Mouse (Mus musculus) inflammation-experienced regulatory T-cells, adult 6 months (primary cell): Measurements from ENCODE around the gene Nol4l. TPM values are rescaled to one million over a fixed set of nuclear protein-coding genes. Genes with fewer than 3 reads are reported as not detected.

Source experiments
- ATAC-seq: one replicate; pipeline ENCODE4 v1.8.0; 2017
- polyA plus RNA-seq, 3 experiments: library from polyadenylated mRNA; unstranded; fragments of 100-300 nt; shearing (Covaris generic); gene quantifications; one replicate each; pipeline ENCODE4 v1.2.1; 2017

The Nol4l gene
- polyA plus RNA-seq, 3 experiments from 2014 or later, result 2.4 to 3.9 (median 2.4) TPM

DNA sequence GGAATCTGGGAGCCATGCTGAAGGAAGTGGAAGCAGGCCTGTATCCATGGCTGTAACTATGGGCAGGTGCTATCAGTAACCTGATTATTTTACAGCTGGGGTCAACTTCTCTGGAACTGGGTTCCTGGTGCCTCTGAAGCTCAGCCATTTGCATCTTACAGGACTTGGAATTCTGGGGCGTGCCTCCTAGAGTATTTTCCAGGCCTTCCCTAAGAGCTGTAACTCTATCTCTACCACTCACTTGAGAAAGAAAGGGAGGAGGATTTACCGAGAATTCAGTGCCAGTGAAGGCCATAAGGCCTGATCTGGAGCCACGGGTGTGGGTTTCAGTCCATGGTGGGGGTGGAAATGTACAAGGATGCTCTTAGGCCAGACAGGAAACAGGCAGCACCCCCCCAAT, 88.5 kb downstream of the Nol4l start:
- no peak for ATAC-seq

DNA sequence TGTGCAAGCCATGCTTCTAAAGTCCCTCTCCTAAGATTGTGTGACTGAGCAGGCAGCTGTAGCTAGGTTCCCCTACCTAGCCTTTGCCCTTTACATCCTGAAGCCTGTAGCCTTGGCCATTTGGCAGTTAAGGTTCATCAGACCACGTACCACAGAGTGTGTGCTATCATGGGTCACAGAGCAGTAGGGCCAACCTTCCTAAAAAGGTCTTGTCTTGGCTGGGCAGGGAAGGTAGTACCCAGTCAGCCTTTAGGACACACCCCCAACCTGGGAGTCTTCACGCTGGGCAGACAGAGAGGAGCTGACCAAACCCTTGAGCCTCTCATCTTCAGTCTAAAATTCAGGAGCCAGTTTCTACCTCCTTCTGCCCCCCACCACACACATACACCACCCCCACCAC, 89.0 kb downstream of the Nol4l start:
- ATAC-seq, result no peak

DNA sequence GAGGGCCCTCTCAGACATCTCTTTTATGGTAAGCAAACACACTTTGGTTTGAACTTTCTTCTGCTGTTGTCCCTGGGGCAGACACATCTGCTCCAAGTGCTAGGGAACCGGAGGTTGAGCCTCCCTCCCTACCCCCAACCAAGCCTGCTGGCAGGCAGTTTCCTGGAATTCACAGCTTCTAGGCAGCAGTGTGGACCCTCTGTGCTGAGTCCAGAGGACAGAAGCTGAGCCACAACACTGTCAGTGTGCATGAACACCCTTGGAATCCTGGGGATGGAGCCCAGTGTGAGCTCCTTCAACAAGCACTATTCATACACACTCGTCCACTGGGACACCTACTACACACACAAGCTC, 92.5 kb downstream of the Nol4l start:
- ATAC-seq, result no peak

DNA sequence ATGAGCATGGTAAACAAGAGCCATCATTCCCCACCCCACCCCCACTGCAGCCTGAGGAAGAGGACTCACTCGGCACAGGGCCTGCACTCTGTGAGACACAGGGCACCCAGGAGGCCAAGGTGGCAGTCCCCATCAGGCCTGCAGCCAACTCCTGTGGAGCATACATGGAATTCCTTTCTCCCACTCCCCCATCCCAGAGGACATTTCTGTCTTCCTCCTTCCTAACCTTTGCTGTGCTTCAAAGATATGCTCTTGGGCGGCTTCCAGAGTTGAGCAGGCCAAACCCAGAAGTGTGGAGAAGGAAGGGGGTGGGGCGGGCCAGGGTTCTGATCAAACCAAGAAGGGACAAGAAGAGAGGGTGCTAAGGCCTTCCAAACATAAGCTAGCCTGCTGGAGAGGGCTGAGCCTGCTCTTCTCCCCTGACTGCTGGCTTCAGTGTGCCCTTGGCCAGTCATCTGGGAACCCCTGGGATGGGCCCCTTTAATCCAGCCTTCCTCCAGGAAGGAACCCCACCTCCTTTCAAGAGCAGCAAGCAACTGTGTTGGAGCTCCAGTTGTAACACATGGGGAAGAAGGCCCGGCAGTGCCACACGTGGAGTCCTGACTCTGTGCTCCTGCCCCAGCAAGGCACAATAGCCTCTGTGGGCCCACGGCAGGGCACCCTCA, 93.0 kb downstream of the Nol4l start:
- ATAC-seq, result no peak

DNA sequence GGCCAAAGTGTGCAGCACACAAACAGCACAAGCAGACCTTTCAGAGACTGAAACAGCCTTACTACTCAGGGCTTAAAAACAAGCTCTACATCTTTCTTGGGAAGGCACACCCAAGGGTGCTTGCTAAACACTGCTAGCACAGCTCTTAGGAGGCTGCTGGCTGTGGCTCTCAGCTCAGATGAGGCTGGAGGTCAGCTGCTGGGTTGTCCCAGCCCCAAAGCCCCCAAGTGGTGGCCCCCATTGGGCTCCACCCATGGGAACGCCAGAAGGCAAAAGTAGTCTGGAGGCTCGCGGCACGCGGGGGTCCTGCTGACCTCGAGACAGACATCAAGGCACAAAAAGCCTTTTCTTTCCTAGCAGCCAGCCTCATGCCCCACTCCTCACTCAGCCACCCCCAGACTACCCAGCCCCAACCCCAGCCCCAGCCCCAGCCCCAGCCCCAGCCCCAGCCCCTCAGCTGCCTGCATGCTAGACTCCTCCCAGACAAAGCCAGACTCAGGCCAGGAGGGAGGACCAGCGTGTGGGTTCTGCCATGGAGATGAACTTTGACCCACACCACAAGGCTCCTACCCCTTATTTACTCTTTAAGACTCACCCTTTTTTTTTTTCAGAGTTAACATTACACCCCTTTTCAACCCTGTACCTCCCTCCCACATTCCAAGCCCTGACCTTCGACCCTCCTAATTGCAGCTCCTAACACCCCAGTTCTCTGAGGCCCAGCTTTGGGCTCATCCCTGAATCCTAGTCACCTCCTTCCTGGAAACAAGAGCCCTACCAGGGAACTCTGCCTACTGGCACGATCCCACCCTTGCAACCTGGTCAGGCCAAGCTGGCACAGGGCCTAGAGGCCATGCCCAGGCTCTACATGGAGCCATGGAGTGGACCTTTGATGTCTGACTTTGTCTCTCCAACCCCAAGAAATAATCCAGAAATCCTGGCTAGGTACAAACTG, 94.6 kb downstream of the Nol4l start:
- no peak for ATAC-seq

DNA sequence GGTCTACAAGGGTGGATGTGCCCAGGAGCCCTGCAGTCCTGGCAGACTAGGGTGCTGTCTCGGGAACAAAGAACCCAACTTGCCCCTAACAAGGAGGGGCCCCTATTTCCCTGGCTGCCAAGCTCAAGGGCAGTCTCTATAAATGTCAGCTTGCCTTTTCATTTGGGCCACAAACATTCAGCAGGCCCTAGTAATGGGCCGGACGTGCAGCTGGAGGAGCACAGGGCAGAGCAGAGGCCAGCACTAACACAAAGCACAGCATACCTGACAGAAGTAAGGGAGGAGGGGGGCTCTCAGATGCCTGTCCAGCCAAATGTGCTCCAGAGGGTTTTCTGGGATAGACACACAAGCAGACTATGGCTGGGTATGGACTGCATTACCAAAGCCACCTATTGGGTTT, 95.9 kb downstream of the Nol4l start:
- no peak for ATAC-seq

DNA sequence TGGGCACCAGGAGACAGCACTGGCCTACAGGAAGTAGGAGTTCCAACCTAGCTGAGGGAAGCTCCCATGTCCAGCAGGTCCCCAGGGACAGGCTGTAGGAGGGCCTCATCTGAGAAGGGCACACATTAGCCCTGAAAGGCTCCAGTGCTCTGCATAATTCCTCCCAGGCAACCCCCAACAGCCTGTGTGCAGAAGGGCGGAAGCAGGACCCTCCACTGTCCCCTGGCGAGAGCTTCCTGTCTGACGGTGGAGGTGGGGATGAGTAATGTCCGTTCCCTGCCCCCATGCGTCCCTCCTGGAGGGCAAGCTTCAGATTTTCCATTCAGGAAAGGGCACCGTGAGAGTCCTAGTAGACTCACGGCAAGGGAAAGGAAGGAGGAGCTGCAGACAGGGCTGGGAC, 97.3 kb downstream of the Nol4l start:
- ATAC-seq, result no peak

DNA sequence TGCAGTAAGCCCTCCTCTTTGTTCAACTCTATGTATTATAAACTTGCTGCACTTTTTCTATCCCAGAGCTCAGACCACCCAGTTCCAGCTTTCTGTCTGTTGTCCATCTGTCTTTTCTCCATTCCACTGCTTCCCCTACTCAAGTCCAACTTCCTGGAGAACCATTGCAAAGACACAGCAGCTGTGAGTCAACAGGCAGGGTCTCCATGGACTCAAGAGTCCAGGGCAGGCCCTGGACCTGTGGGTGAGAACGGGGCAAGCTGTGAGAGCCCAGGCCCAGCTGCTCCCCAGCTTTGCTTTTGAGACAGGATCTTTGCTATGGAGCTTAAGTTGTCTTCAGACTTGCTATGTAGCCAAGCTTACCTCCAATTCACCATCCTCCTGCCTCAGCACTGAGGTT, 99.2 kb downstream of the Nol4l start:
- ATAC-seq, result no peak

DNA sequence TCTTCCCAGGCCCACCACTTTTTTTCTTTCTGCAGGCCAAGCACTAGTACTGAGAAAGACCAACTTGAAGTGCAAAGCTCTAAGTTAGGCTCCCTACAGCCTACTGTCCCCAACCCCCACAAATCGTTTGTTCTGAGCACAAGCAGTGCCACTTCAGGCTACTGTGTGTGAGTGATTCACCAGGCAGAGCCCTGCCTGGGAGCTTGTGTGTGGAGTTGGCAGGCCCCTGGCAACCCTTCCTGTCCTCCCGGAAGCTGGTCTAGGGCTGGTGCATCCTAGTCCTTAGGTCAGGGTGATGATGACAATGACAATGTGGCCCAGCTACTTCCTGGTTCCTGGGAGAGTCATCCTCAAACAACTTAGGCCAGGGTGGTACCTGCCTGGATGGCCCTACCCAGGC, 101.3 kb downstream of the Nol4l start:
- no peak for ATAC-seq

DNA sequence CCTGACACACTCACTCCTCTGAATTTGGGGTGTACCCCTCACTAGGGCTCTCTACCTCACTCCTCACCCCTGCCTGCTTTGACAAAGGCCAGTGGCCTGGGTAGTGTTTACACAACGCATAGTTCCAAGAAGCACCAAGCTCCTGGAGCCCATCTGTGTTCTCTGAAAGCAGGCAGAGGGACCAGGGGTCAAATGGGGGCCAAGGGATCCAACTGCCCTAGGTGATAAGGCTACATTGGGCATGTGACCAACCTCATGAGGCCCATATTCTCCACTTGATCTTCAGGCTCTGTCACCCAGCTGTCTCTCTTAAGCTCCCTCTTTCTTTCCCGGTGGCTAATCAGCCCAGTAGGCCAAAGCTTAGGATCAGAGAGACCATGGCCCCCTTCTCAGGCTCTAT, 102.8 kb downstream of the Nol4l start:
- ATAC-seq, result no peak

DNA sequence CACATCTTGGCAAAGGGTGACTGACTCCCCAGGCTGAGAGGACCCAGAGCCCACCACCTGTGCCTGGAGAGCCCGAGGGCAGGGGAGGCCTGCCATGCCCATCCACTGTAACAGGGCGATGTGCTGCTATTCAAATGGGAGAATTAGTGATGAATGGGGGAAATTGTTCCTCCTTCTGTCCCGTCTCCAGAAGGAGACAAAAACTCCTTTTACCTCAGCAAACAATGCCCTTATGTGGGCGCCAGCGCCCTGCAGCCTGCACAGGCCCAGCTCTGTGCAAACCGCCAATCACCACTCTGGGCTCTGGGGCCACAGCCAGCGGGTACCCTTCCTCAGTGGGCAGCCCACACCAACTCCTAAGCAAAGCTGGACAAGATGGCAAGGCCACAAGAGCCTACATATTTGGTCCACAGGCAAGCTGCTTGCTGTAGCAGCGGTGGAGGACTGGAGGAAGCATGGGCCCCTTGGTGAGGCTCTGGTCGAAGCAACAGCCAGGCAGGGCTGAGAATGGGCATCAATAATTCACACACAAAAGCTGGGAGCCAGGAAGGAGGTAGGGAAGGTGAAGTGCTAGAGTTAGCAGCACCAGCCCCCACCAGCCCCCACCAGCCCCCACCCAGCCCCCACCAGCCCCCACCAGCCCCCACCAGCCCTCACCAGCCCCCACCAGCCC, 103.6 kb downstream of the Nol4l start:
- ATAC-seq, result no peak

DNA sequence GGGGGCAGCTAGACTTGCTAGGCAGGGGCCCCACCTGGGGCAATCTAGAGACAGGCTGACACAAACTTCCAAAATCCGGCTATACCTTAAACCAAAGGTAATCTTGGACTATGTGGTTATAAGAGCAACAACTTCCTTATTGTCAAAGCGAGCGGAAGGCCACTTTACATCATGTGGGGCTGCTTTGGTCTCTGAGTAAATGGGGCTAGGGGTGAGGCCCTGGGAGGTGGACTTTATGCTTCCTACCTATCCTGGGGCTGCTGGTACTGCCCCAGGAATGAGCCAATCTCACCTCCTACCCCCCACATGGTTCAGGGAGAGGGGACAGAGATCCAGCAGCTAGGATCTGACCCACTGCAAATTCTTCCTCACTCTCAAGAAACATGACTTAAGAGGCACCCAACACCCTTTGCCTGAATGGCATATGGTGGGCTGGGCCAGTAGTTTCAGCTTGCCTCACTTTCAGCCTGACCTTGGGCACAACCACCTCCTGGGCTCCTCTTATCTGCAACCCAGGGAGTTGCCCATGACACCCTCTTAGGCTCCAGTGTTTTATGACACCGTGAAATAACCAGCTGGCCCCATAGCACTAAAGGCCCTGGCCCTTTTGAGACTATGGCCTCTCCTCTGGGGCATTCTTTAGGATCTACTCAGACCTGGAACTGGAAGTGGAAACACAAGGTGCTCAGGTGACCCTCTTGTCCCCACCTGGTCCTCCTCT, 104.5 kb downstream of the Nol4l start:
- ATAC-seq, result no peak

DNA sequence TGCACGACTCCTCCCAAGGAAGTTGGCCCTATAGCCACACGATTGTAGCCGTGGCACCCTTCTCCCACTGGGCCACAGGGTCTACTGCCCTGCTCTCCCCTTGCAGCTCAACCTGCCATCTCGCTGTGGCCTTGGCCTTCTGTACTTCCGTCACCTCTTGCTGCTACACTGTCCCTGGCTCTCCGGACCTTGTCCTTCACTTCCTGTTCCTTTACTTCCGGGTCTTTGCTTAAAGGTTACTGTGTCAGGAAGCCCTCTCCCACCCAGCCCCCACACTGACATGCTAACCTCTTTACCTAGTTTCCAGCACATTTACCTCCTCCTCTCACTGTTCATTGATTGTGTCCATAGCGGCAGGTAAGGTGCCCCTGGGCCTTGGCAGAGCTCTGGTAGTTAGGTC, 105.2 kb downstream of the Nol4l start:
- no peak for ATAC-seq

DNA sequence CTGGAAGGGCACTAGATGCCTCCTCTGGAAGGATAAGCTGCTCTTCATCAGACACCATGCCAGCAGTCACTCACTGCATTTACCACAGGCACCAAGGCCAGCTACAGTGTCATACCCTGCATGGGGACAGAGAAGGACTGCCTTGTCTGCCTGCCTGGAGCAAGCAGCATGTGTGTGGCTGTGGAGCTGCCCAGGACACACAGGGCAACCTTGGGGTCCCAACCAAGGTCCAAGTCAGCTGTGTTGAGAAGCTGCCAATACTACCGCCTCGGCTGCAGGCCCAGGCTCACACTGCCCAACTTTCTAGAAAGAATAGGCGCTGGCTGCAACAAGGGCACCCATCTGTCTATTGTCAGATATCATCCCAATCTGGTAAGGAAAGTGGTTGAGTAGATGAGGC, 106.7 kb downstream of the Nol4l start:
- no peak for ATAC-seq

DNA sequence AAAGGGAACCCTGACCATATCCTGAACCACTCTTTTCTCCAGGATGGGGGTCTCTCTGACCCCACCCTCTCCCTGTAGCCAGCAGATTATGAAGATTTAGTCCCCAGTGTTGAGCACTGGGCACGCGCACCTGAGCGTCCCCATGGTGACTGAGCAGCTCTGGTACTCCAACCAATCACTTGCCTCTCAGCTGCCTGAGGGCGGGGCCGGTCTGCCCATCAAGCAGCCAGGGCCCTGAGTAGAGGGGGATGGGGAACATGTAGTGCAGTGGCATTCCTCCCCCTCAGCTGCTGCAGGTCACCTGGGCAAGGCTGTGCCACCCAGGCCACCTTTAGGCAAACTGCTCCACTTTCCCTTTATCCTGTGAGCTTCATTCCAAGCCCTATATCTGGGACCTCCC, 107.7 kb downstream of the Nol4l start:
- ATAC-seq, result no peak

DNA sequence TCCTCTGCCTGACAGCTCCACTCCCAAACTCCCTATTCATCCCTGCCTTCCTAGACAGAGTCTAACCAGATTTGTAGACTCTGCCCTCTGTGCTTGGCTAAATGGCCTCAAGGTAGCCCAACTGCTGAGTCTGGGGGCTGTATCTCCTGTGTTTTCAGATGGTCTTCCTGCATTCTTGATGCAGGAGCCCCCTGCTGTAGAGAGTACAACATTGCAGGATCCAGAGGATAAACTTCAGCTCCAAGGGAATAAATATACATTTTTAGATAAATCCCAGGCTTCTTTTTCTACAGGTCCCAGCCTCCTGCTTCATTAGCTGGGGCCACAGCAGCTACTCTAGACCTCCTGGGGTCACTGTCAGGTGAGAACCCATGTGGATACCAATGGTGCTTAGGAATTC, 108.5 kb downstream of the Nol4l start:
- no peak for ATAC-seq

DNA sequence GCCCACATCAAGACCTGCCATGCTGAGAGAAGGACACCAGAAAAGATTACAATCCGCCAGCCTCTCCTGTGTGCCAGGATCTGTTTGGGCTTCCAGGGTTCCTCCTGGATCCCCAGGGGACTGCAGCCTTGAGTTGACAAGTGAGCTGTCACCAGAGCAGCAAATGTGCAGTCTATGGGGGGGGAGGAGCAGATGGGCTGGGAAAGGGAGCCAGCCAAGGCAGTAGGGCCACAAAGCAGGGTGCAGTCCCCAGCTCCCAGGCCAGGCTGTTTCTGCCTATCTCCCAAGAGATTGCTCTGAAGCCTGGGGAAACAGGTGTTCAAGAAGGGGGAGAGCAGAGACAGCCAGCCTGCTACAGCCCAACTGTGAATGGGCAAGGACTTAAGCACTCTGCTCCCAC, 111.4 kb downstream of the Nol4l start:
- no peak for ATAC-seq

DNA sequence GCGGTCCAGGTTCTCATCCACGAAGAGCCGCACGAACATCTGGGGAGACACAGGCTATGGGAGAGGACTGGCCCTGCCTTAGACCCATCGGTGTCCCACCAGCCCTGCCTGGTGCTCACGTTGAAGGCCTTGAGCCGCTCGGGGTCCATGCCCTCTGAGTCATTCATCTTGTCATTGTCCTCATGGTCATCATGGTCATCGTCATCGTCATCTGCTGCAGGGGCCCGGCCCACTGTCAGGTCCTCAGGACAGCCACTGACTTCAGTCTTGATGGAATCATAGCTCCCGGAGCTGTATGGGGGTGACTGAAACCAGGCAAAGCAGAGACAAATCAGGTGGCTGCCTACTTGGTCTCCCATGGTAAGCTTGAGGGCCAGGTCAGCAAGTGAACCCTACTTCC, 111.9 kb downstream of the Nol4l start:
- ATAC-seq, result no peak

DNA sequence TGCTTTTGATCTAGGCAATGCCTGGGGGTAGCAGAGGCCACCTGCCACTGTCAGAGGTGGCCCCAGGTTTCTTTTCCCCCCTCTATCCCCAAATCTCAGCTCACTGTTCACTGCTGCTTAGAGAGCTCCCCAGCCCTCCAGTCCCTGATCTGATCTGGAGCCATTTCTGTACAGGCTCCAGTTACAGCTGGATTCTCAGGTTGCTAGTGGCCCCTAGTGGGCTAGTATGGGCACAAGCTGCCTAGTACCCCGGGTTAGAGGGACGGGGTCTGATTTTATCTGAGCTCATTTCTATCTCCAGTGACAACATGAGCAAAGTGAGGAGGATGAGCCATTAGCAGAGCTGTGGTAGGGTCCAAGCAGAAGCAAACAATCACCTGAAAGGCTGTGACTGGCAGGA, 115.2 kb downstream of the Nol4l start:
- peak; percentile 86 for ATAC-seq

DNA sequence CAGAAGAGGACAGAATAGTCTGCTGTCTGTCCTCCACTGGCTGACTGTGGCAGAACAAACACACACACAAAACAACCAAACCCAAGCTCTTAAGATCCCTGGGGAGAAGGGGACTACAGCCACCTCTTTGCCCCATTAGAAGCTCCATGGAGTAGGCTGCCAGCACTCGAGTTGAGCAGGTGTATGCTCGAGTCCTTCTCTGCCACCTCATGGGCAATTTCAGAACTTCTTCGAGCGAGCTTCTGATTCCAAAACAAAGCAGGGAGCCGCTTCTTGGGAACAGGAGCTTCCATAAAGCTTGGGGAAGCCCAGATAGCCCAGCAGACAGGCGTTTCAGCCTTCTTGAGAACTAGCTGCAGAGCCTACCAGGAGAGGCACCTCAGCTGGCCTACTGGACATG, 117.2 kb downstream of the Nol4l start:
- ATAC-seq, result no peak

DNA sequence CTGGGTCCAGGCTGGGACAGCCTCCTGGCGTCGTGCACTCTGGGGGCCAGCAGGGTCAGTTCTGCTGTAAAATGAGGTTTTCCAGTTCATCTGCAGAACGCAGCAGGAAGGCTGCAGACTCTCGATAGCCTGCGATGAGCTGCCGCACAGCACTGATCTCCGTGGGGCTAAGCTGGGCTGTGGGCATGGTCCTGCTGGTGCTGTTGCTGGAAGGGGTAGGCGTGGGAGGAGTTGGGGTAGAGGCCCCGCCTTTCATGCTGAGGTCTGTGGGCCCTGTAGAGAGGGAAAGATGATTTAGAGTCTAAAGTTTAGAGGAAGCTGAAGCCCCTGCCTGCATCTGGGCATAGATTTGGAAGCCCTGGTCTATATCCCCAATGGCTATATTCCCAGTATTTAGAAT, 118.2 kb downstream of the Nol4l start:
- ATAC-seq, result no peak

DNA sequence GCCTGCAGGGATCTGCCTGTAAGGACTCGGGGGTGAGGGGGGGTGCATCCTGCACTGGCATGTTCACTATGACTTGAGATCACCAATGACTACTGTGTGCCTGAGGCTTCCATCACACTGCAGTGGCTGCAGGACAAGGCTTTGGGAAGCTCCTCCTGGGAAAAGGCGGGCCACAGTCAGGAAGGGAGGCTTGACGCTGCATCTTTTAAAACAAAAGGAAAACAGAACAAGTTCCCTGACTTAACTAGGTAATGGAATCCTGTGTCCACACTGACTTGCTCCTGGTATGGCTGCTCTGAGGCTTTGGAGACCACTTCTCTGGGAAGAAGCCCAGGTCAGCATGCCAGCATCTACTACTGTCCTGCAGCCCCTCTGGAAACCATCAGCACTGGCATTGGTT, 120.8 kb downstream of the Nol4l start:
- ATAC-seq, result no peak

DNA sequence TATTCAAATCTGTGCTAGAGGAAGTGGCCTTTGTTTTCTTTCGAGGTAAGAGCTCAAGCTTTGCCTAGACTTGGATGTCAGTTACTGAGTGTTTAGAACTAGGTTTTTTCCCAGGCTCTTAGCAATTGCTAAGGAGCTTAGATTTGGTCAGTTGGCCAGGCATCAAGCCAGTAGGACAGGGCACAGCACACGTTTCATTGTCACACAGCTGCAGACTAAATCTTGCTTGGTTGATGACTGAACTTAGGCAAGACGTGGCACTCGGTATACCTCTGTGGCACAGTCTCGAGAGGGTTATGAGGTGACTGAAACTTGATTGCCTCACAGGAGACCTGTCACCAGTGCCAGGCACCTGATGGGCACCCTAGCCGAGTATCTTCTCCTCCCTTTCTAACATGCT, 122.9 kb downstream of the Nol4l start:
- ATAC-seq, result no peak
